Mouse (Mus musculus): ENCODE results near the gene Tns2. TPM values are rescaled to one million over a fixed set of nuclear protein-coding genes. Genes with fewer than 3 reads are reported as not detected.

The Tns2 gene
- total RNA-seq, 1 experiment from 2014 or later, result 75.2 TPM

GRCm38 (mm10) chr15:102091688-102092087 lies 8.5 kb upstream of the Tns2 start:
- DNase-seq, result no peak

GRCm38 (mm10) chr15:102092222-102092621 lies 8.0 kb upstream of the Tns2 start:
- DNase-seq, result no peak

- no peak for DNase-seq
Measured at GRCm38 (mm10) chr15:102094157-102094556, 6.1 kb upstream of the Tns2 start.

GRCm38 (mm10) chr15:102094988-102095387 lies 5.2 kb upstream of the Tns2 start:
- DNase-seq, result no peak

GRCm38 (mm10) chr15:102097147-102097915 lies 2.9 kb upstream of the Tns2 start:
- DNase-seq, result no peak

- DNase-seq, result no peak
Measured at GRCm38 (mm10) chr15:102097991-102098555, 2.1 kb upstream of the Tns2 start.

GRCm38 (mm10) chr15:102099260-102099659 lies 953 bp upstream of the Tns2 start:
- DNase-seq, result no peak

- no peak for DNase-seq
Measured at GRCm38 (mm10) chr15:102099771-102100160, 447 bp upstream of the Tns2 start.

- DNase-seq, result no peak
Measured at GRCm38 (mm10) chr15:102100996-102101671, 921 bp downstream of the Tns2 start.

- no peak for DNase-seq
Measured at GRCm38 (mm10) chr15:102101672-102102541, 1.7 kb downstream of the Tns2 start.

- DNase-seq, result peak; percentile 58
Measured at GRCm38 (mm10) chr15:102102548-102103121, 2.4 kb downstream of the Tns2 start.

GRCm38 (mm10) chr15:102103371-102103946 lies 3.2 kb downstream of the Tns2 start:
- no peak for DNase-seq

GRCm38 (mm10) chr15:102103947-102104555 lies 3.8 kb downstream of the Tns2 start:
- peak; percentile 71 for DNase-seq

GRCm38 (mm10) chr15:102105360-102105759 lies 5.1 kb downstream of the Tns2 start:
- DNase-seq, result peak; percentile 79

GRCm38 (mm10) chr15:102105764-102106730 lies 5.8 kb downstream of the Tns2 start:
- DNase-seq, result no peak

GRCm38 (mm10) chr15:102106754-102107456 lies 6.7 kb downstream of the Tns2 start:
- peak; percentile 54 for DNase-seq

- peak; percentile 72 for DNase-seq
Measured at GRCm38 (mm10) chr15:102107689-102108573, 7.7 kb downstream of the Tns2 start.
